Mouse (Mus musculus) hindbrain, postnatal 0 days (tissue): ENCODE data around the gene Ano6. TPM values are rescaled to one million over a fixed set of nuclear protein-coding genes. Genes with fewer than 3 reads are reported as not detected.

Experiments used
- ATAC-seq: fragments of 200-750 bp; cut with Nextera tagmentation; 2 replicates; pipeline ENCODE4 v1.8.0; 2017; ENCODE audit warnings: mild to moderate bottlenecking, moderate TSS enrichment, moderate library complexity
- DNase-seq: peaks from one replicate; pipeline ENCODE4 v3.0.0-alpha.2; 2015; ENCODE audit warnings: low spot score
- H3K27ac ChIP-seq: fragments of 300-500 bp; sonication (generic); 2 replicates; pipeline ENCODE4 v1.5.1; 2014; ENCODE audit warnings: mild to moderate bottlenecking
- H3K27me3 ChIP-seq: fragments of 300-500 bp; sonication (generic); 2 replicates; pipeline ENCODE4 v1.6.1; 2014; ENCODE audit warnings: low read length, mixed read lengths; ENCODE audit not compliant: insufficient read depth
- H3K36me3 ChIP-seq: fragments of 300-500 bp; sonication (generic); 2 replicates; pipeline ENCODE4 v1.6.1; 2014; ENCODE audit warnings: low read length, mixed read lengths; ENCODE audit not compliant: insufficient read depth
- H3K4me1 ChIP-seq: fragments of 300-500 bp; sonication (generic); 2 replicates; pipeline ENCODE4 v1.6.1; 2014; ENCODE audit warnings: antibody characterized with exemption, low read length, mixed read lengths; ENCODE audit not compliant: insufficient read depth
- H3K4me2 ChIP-seq: fragments of 300-500 bp; sonication (generic); 2 replicates; pipeline ENCODE4 v1.6.1; 2014; ENCODE audit warnings: low read depth, mild to moderate bottlenecking, low read length, moderate library complexity, mixed read lengths
- H3K4me3 ChIP-seq: fragments of 300-500 bp; sonication (generic); 2 replicates; pipeline ENCODE4 v1.5.1; 2014; ENCODE audit warnings: low read length
- H3K9ac ChIP-seq: fragments of 300-500 bp; sonication (generic); replicated peaks from 2 replicates; pipeline ENCODE4 v1.6.1; 2014; ENCODE audit warnings: mild to moderate bottlenecking, low read length, moderate library complexity, mixed read lengths
- H3K9me3 ChIP-seq: fragments of 300-500 bp; sonication (generic); 2 replicates; pipeline ENCODE4 v1.6.1; 2016; ENCODE audit warnings: low read length, mixed read lengths
- CTCF ChIP-seq: IDR thresholded peaks from 2 replicates; pipeline ENCODE4 v1.5.1; 2016; ENCODE audit warnings: antibody characterized with exemption, control low read depth, low read depth
- WGBS: fragments of 180-500 bp; shearing (Covaris S2); extraction: QIAGEN DNeasy Blood & Tissue Kit; methylation state at CpG from one replicate; pipeline ENCODE4 v1.1.7; 2014; 5-methylcytosine and 5-hydroxymethylcytosine counted together
- polyA plus RNA-seq: library from polyadenylated mRNA; unstranded; fragments of >200 nt; fragmentation: Nextera tagmentation; extraction: Ambion mirVana; gene quantifications from 2 replicates; pipeline ENCODE4 v1.2.1, GENCODE M21; 2015
- total RNA-seq: library from RNA; depleted of rRNA; stranded (reverse); fragments of >200 nt; gene quantifications from 2 replicates; pipeline ENCODE4 v1.2.3, GENCODE M21; 2014

Ano6 gene
- total and polyA plus RNA-seq, 2 experiments from 2014 or later, result 19.2 to 34.3 TPM

DNA sequence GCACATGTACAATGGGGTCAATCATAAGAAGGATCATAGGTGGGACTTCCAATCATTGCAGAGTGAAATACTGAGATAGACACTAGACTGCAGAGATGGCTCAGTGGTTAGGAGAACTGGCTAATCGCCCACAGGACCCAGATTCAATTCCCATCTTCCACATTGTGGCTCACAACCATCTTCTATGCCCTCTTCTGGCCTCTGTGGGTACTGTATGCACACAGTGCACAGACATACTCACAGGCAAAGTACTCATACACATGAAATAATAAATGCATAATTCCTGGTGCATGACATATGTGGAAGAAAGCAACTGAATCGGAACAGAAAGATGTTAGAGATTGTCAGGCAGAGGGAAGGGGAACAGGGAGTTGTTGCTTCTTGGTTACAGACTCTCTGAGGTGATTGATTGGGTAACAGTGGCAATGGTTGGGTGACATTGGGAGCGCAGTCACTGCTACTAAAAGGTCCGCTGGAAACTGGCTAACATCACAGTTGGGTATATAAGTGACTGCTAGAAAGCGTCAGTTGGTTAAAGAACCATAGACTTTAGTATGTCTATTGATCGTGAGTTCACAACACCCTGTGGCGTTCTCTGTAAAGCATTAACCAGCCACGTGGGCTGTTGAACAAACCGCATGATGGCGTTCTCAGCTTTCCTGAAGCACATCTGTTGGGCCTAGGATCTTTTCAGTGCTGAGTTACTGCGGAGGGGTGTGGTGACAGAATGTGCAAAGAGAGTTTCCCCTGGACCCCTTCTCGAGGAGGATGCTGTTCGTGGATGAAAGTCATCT is 64.6 kb downstream of the Ano6 start:
- H3K27ac ChIP-seq, result no peak overlapping the region
- WGBS, result 92% methylated on average over 13 of the region's 13 CpGs
- no peaks in the 10 kb centered on the region for H3K9me3 ChIP-seq
- H3K4me2 ChIP-seq, result no peak overlapping the region
- H3K4me1 ChIP-seq, result no peaks in the 10 kb centered on the region
- no peak for ATAC-seq
- H3K9ac ChIP-seq, result no peak overlapping the region
- H3K4me3 ChIP-seq, result no peak overlapping the region
- no peaks in the 10 kb centered on the region for H3K27me3 ChIP-seq
- H3K36me3 ChIP-seq, result no peaks in the 10 kb centered on the region
- TF ChIP-seq CTCF, result peak; percentile 20; the same call in 1 of the 2 replicates
- DNase-seq, result no peak

DNA sequence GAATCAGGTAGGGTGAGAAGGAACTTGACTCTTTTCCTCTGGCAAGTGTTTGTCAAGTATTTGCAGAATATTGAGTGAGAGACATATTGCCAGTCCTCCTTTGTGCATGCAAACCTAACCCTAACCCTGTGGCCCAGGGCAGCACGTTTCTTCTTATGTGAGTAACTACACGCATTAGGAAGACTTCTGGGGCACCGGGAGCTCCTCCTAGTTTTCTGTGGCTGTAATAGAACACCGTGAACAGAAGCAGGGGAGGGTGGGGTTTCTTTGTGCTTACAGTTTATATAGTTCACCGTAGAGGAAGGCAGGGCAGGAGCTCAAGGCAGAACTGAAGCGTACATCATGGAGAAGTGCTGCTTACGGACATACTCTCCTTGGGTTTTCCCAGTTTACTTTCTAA is 65.3 kb downstream of the Ano6 start:
- no peaks in the 10 kb centered on the region for H3K9me3 ChIP-seq
- ATAC-seq, result no peak
- H3K27ac ChIP-seq, result no peak overlapping the region
- H3K4me2 ChIP-seq, result no peak overlapping the region
- WGBS, result 71% methylated on average over 7 of the region's 7 CpGs
- H3K36me3 ChIP-seq, result no peaks in the 10 kb centered on the region
- no peak for DNase-seq
- no peak for TF ChIP-seq CTCF
- H3K4me3 ChIP-seq, result no peak overlapping the region
- H3K4me1 ChIP-seq, result no peaks in the 10 kb centered on the region
- H3K9ac ChIP-seq, result no peak overlapping the region
- no peaks in the 10 kb centered on the region for H3K27me3 ChIP-seq

DNA sequence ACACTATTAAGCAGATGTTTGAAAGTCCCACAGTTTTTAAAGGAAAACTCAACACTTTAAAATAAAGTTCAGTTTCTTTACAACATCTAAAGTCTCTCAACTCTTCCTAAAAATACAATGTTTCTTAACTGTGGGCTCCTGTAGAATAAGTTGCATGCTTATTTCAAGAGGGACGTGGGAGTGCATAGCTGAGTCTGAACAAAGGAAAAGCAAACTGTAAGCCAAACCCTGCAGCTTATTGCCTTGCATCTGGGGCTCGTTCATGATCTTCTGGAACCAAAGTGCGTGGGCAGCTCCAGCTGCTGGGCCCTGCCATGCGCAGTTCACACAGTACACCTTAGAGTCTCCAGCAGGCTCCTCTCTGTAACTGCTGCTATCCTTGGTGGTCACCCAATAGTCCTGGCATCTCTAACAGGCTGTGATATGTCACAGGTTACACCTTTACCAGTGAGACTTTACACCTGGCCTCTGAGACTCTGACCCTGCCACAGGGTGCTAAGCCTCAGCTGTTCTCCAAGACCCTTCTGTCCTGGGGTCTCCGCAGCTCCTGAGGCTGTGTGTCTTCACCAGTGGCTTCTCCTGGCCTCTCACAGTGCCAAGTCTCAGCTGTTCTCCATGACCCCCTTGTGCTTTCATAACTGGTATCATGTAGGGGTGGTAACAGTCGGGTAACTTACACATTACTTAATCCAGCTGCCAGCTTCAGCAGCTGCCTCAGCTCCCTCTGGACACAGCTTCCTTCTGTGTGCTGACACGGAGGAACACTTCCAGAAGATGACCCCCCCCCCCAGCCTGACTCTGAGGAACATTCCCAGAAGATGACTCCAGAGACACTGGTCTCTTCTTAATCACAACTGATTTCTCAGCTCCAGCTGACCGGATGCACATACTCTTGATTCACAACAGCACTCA is 66.3 kb downstream of the Ano6 start:
- 73% methylated on average over 8 of the region's 8 CpGs for WGBS
- Histone ChIP-seq H3K9ac (no peak overlapping the region), H3K4me3 (no peak overlapping the region), H3K4me1 (no peaks in the 10 kb centered on the region), H3K27ac (no peak overlapping the region), H3K4me2 (no peak overlapping the region), H3K9me3 (no peaks in the 10 kb centered on the region), H3K36me3 (no peaks in the 10 kb centered on the region), H3K27me3 (no peaks in the 10 kb centered on the region)
- no peak for ATAC-seq
- TF ChIP-seq CTCF, result no peak
- DNase-seq, result no peak

DNA sequence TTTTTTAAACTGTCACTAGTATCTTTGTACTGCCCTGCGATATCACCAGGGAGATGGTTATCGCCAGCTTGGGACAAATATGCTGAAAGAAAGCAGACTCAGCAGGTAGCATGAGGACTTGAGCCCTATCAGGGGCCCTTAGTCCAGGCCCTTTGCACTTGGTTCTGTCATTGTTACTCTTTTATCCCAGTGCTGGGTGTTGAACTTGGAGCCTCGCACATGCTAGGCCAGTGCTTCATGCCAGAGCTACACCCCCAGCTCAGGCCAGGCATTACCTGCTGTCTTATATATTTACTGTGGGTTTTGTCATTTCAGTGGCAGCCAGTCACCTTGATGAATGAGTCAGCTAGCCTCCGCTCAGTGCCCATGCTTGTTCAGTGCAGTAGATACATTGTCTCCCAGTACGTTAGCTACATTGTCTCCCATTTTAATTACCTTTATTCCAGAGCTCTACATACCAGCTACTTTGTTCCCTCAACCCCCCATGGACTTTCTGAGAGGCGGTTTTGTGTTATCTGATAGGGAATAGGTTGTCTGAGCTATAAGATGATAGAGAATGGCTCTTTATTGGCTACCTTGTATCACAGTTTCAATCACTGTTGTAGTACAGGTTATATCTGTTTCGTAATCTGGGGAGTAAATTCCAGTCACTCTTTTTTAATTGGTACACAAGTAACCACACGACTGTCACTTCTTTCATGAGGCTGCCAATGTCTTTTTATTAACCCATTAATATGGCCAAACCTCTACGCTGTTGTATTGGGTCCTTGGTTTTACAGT is 68.4 kb downstream of the Ano6 start:
- no peaks in the 10 kb centered on the region for H3K36me3 ChIP-seq

DNA sequence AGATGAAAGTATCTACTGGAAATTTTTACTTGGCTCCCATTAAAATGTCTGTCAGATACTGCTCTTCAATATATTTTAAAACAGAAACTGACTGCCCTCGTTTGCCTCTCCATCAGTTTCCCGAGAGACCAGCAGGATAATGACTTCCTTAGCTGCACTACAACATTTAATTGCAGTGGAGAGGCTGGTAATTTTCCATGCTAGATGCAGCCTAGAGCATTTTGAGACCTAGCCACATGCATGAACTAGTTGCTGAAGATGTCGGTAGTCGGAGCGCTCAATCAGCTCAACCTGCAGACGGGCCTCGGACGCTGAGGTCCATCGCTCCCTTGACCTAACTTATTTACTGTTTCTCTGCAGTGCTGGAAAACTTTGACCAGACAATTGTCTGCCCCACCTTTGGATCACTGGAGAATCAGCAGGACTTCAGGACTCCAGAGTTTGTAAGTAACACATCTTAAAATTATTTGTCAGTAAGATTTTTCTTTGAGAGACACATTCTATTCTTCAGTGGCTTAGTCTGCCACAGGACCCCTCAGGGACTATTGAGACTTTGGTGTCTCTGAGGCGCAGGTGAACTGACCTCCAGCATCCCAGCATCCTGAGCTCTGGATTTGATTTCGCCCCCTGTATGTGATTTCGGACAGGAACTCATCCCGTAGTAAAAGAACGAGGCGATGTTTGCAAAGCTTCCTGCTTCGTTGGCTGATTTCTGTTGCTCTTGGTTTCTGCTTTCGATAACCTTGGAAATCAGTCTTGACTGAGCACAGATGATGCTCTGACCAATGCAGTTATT is 73.4 kb downstream of the Ano6 start:
- no peak for TF ChIP-seq CTCF
- Histone ChIP-seq H3K4me1 (no peaks in the 10 kb centered on the region), H3K9me3 (no peaks in the 10 kb centered on the region), H3K27ac (no peak overlapping the region), H3K4me3 (no peak overlapping the region), H3K9ac (no peak overlapping the region), H3K36me3 (no peaks in the 10 kb centered on the region), H3K27me3 (no peaks in the 10 kb centered on the region), H3K4me2 (no peak overlapping the region)
- WGBS, result 85% methylated on average over 17 of the region's 17 CpGs
- DNase-seq, result peak; percentile 42
- ATAC-seq, result no peak

More for the DNA sequence above, 68.4 kb downstream of the Ano6 start:
- Histone ChIP-seq H3K4me1 (no peaks in the 10 kb centered on the region), H3K9me3 (no peaks in the 10 kb centered on the region), H3K4me3 (no peak overlapping the region), H3K27ac (no peak overlapping the region), H3K27me3 (no peaks in the 10 kb centered on the region), H3K4me2 (no peak overlapping the region), H3K9ac (no peak overlapping the region)
- DNase-seq (no peak), ATAC-seq (no peak)
- no peak for TF ChIP-seq CTCF
- WGBS, result 71% methylated on average over 9 of the region's 9 CpGs
